Mouse (Mus musculus): ENCODE measurements around the gene Chd8.

Gene Chd8

DNA sequence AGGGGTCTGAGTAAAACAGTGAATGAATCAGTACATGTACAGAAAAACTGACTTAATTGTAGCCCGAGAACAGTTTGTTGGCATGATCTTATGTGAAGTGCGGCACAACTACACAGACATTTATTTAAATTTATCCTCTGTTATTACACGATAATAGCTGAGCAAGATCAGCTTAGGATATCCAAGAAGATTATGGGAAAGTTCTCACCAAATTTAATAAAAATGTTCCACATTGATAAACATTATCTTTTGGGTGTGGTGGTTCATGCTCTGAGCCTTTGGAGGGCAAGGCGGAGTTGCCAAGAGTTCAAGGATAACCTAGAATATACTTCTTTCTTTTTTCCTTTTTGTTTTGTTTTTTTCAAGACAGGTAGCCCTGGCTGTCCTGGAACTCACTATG lies 58.2 kb downstream of the Chd8 start:
- DNase-seq (ENCODE audit: extremely low spot score, low read depth, low spot score) = no peak

- no peak for DNase-seq (ENCODE audit: extremely low spot score, low read depth, low spot score)
These were observed 59.4 kb downstream of the Chd8 start for GRCm38 (mm10) chr14:52198141-52198540.

GRCm38 (mm10) chr14:52197156-52197878 lies 60.3 kb downstream of the Chd8 start, which contains the start of gene Supt16:
Supt16 (minus strand) TSS chr14:52197416.
- DNase-seq (ENCODE audit: extremely low spot score, low read depth, low spot score) = peak; percentile 72

- no peak for DNase-seq (ENCODE audit: extremely low spot score, low read depth, low spot score)
These were observed 61.1 kb downstream of the Chd8 start for GRCm38 (mm10) chr14:52196230-52197155.

GRCm38 (mm10) chr14:52195691-52196090 lies 61.9 kb downstream of the Chd8 start:
- peak; percentile 47 for DNase-seq (ENCODE audit: extremely low spot score, low read depth, low spot score)

DNA sequence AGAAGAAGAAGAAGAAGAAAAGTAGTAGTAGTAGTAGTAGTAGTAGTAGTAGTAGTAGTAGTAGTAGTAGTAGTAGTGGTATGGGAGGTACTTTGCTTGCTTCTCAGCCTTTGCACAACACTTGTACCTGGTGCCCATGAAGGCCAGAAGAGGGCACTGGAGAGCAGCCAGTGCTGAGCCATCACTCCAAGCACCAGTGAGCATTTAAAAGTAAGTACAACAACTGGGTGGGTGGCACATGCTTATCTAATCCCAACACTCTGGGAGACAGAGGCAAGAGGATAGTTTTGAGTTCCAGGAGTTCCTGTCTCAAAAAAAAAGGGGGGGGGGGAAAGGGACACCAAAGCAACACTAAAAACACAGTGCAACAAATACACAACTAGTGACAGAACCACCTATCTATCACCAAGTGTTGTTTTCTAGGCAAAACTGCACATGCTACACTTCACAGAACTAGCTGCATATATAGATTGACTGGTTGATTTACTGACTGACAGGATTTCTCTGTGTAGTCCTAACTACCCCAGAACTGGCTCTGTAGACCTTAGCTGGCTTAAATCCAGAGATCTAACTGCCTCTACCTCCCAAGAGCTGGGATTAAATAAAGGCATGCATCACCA lies 66.7 kb downstream of the Chd8 start:
- no peak for DNase-seq (ENCODE audit: extremely low spot score, low read depth, low spot score)

DNA sequence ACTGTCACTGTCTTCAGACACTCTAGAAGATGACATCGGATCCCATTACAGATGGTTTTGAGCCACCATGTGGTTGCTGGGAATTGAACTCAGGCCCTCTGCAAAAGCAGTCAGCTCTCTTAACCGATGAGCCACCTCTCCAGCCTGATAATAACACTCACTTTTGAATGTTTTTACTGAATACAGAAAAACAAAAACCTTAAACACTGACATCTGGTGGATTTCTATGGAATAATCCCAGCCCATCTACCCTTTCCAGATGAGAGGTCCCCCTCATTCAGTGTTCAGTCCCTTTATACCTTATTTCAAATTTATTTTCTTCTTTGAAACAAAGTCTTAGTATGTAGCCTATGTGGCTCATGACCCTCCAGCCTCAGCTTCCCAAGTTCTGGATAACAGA lies 68.1 kb downstream of the Chd8 start:
- DNase-seq (ENCODE audit: extremely low spot score, low read depth, low spot score) = no peak

DNA sequence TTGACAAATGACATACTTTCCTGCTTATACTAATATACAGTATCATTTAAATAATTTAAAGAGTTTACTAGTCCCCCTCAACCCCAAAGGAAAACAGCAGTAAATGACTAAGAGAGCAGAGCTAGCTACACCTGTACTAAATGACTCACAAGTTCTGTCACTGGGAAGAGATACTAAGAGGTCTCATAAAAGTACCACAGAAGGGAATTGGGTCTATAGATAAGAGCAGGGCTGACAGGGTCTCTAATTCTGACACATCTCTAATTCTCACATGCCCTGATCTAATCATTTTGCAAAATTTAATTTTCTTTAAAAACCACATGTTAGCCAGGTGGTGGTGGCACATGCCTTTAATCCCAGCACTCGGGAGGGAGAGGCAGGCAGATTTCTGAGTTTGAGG lies 68.8 kb downstream of the Chd8 start:
- DNase-seq (ENCODE audit: extremely low spot score, low read depth, low spot score) = no peak

- no peak for DNase-seq (ENCODE audit: extremely low spot score, low read depth, low spot score)
These were observed 91.0 kb downstream of the Chd8 start for GRCm38 (mm10) chr14:52166571-52166970.

DNA sequence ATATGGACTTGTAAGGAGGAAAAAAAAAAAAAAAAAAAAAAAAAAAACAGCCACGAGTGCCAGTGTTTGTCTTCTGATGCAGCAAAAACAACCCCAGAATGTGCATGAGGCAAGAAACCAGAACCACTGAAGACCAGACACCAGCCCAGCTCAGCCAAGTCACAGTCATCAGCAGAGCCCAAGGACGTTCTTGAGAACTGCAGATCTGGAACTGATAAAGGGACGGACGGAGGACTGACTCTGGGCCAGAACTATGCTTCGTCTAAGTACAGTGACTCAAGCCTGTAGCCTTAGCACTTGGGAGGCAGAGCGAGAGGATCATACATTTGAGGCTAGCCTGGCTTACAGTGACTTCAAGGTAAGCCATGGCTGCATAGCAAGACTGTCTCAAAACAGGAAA lies 96.7 kb downstream of the Chd8 start:
- no peak for DNase-seq (ENCODE audit: extremely low spot score, low read depth, low spot score)

DNA sequence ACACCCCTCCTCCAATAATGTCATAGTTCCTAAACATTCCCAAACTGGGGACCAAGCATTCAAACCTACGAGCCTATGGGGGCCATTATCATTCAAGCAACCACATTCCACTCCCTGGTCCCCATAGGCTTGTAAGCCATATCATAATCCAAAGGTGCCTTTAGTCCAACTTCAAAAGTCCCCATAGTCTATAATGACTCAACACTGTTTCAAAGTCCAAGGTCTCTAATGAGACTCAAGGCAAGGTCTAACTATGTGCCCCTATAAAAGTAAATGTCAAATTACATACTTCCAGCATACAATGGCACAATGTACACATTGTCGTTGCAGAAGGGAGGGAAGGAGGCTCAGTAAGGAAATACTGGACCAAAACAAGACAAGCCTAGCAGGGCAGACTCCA lies 102.6 kb downstream of the Chd8 start:
- DNase-seq (ENCODE audit: extremely low spot score, low read depth, low spot score) = no peak

GRCm38 (mm10) chr14:52152613-52153012 lies 105.0 kb downstream of the Chd8 start:
- DNase-seq (ENCODE audit: extremely low spot score, low read depth, low spot score) = no peak

- DNase-seq (ENCODE audit: extremely low spot score, low read depth, low spot score) = no peak
These were observed 105.4 kb downstream of the Chd8 start for GRCm38 (mm10) chr14:52152179-52152578.

DNA sequence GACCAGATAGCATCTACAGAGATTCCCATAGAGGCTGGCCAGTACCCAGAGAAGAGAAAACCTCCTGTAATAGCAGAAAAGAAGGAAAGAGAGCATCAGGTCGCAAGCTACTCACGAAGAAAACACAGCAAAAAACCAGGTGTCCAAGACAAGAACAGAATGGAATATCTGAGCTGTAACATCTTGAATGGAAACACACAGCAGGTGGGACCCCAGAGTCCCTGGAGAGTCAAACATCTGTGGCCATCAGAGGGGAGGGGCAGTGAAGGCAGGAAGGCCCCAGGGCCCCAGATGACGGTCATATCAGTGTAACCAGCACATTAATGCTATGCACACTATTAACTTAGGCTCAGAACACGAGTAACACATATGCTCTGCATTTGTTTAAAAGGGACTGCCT lies 107.7 kb downstream of the Chd8 start:
- no peak for DNase-seq (ENCODE audit: extremely low spot score, low read depth, low spot score)

All from hindlimb bud, embryonic 11.5 days (tissue).